Mouse (Mus musculus): ENCODE results near the gene Hint3.

The Hint3 gene

DNA sequence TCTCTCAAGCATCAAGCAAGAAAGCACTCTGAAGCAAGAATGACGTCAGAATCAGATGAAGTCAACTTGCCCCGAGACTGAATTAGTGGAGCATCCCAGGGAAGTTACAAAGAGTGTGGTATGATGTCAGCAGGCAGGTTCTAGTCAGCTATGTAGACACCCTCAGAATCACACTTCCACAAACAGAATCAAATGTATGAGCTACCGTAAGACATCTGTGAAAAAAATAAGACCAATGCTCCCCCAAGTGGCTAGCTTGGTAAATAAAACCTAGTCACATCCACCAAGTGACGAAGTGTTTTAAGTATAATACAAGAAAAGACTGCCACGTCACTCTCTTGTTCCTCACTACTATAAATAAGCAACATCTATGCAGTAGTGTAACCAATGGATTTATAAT, 42.4 kb downstream of the Hint3 start:
- DNase-seq (ENCODE audit: low spot score in 2 of 2) = no peak

- no peak for DNase-seq (ENCODE audit: low spot score in 2 of 2)
Measured at GRCm38 (mm10) chr10:30585691-30586090, 43.7 kb downstream of the Hint3 start.

DNA sequence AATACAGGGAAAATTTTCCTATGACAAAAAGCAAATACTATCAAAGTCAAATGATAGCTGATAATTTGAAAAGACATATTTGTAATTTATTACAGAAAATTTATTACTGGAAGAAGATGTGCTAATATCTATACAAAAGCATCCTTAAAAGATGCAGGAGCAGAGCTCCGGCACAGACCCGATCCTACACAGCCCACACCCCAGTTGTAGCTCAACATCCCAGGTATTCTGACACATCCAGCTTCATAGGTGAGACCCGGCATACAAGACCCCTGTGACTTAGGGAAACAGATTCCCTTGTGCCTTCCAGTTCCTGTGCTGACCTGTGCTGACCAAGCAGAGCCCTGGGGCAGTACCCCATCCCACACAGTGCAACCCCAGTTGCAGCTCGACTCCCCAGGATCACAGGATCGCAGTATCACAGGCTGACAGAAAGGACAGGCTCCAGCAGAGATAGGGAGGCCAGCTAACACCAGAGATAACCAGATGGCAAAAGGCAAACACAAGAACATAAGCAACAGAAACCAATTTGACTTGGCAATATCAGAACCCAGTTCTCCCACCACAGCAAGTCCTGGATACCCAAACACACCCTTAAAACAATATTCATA, 51.7 kb downstream of the Hint3 start:
- DNase-seq (ENCODE audit: low spot score in 2 of 2) = no peak

DNA sequence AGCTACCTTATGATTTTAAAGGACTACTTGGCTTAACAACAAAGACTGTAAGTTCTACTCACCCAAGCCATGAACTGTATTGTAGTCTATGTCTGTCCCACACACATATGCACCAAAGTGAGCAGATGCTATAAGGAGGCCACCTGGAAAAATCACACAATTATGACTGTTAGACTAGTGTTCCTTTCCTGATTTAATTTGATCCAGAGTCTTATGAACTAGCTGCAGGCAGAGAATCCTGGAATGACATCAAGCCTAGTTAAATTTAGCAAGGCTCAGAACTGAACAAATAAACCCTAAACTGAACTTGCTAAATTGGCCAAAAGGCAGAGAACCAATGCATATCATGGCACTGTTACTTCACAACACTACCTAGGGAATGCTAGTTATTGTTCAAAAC, 63.1 kb downstream of the Hint3 start:
- no peak for DNase-seq (ENCODE audit: low spot score in 2 of 2)

DNA sequence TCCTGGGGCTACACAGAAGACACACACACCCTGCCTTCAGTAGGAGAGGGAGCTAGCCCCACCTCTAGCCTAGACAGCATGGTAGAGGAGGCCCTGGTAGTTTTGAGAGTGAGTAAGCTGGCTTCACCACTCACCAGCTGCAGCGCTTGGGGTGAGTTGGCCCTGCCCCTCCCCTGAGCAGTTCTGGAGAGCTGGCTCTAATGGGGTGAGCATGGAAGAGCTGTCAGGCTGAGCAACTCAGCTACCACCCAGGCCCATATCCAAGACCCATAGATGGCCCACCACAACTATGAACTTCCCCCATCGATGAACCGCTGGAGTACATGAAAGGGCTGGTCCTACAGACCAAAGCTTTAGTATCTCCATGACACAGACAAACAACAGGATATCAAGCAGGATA, 64.8 kb downstream of the Hint3 start:
- no peak for DNase-seq (ENCODE audit: low spot score in 2 of 2)

Measured in frontal cortex, postnatal 14 days (tissue).